Comparison of ENCODE assay signal across 17 mouse cellular contexts in genomic region chr4:57958098-57958497, GRCm38 (mm10). TPM values are rescaled to one million over a fixed set of nuclear protein-coding genes. Genes with fewer than 3 reads are reported as not detected.
DNase-seq lines count a peak whose midpoint lies in the region; ATAC-seq and TF ChIP-seq lines count a peak whose summit lies in the region.
"Had no signal": no experiment of that assay in that cellular context is flagged by ENCODE, and none has a peak within 500 bp of the region (broad histone marks: within the 10 kb centered on the region; RNA-seq: fewer than 3 reads in every experiment).

No protein-coding gene starts in this region.

- WGBS in limb, embryonic 14.5 days, result 40% methylated on average over 9 of the region's 9 CpGs
- 67% methylated on average over 9 of the region's 9 CpGs for WGBS in limb, embryonic 10.5 days
- WGBS in liver, postnatal 0 days (ENCODE audit: insufficient replicate concordance), result 70% methylated on average over 9 of the region's 9 CpGs
- 73% methylated on average over 9 of the region's 9 CpGs for WGBS in hindbrain, postnatal 0 days

- H3K4me1 ChIP-seq in limb, embryonic 14.5 days (ENCODE audit: control insufficient read depth, insufficient read depth, low read length), result peaks cover 23% of the 10 kb centered on the region
- H3K4me1 ChIP-seq in limb, embryonic 10.5 days, result peaks cover 35% of the 10 kb centered on the region
- H3K4me1 ChIP-seq in liver, postnatal 0 days (ENCODE audit: insufficient read depth), result peaks cover 31% of the 10 kb centered on the region
- H3K4me1 ChIP-seq in hindbrain, postnatal 0 days (ENCODE audit: insufficient read depth, low read length), result 0 out of 2 replicates have a peak, but pooled peaks cover 5% of the 10 kb centered on the region

- no peak overlapping the region for H3K4me3 ChIP-seq in limb, embryonic 14.5 days (replicated peaks; ENCODE audit: low read length)
- no peak overlapping the region for H3K4me3 ChIP-seq in limb, embryonic 10.5 days
- no peak overlapping the region for H3K4me3 ChIP-seq in liver, postnatal 0 days (ENCODE audit: low read depth, low read length)
- no peak overlapping the region for H3K4me3 ChIP-seq in hindbrain, postnatal 0 days (ENCODE audit: low read length)
- H3K4me3 ChIP-seq: embryonic facial prominence, embryonic 13.5 days had no signal

- no peak for TF ChIP-seq CTCF in liver, postnatal 0 days (IDR thresholded peaks at IDR 0.05; ENCODE audit: low read depth)
- TF ChIP-seq CTCF in hindbrain, postnatal 0 days (IDR thresholded peaks at IDR 0.05; ENCODE audit: low read depth), result no peak

- TF ChIP-seq EP300 in liver, postnatal 0 days (IDR thresholded peaks at IDR 0.05; ENCODE audit: low read depth), result no peak

- no peaks in the 10 kb centered on the region for H3K36me3 ChIP-seq in limb, embryonic 14.5 days (ENCODE audit: control insufficient read depth, insufficient read depth, low read length)
- peaks cover 13% of the 10 kb centered on the region for H3K36me3 ChIP-seq in limb, embryonic 10.5 days
- no peaks in the 10 kb centered on the region for H3K36me3 ChIP-seq in liver, postnatal 0 days (replicated peaks; ENCODE audit: insufficient read depth, low read length)
- H3K36me3 ChIP-seq in hindbrain, postnatal 0 days (ENCODE audit: insufficient read depth, low read length), result no peaks in the 10 kb centered on the region
- H3K36me3 ChIP-seq: embryonic facial prominence, embryonic 13.5 days had no signal

- H3K27me3 ChIP-seq in limb, embryonic 14.5 days (ENCODE audit: control insufficient read depth, insufficient read depth, low read length), result no peaks in the 10 kb centered on the region
- H3K27me3 ChIP-seq in limb, embryonic 10.5 days (ENCODE audit: low read depth, poor library complexity, severe bottlenecking), result peaks cover 4% of the 10 kb centered on the region; the same call in 1 of the 2 replicates
- no peaks in the 10 kb centered on the region for H3K27me3 ChIP-seq in liver, postnatal 0 days (ENCODE audit: insufficient read depth, low read length)
- no peaks in the 10 kb centered on the region for H3K27me3 ChIP-seq in hindbrain, postnatal 0 days (ENCODE audit: insufficient read depth, low read length)
- H3K27me3 ChIP-seq: Patski had no signal

- H3K9me3 ChIP-seq in limb, embryonic 14.5 days (ENCODE audit: control insufficient read depth, low read length), result no peaks in the 10 kb centered on the region
- no peaks in the 10 kb centered on the region for H3K9me3 ChIP-seq in limb, embryonic 10.5 days (replicated peaks)
- H3K9me3 ChIP-seq in liver, postnatal 0 days (ENCODE audit: low read length), result no peaks in the 10 kb centered on the region
- no peaks in the 10 kb centered on the region for H3K9me3 ChIP-seq in hindbrain, postnatal 0 days (ENCODE audit: low read length)
- H3K9me3 ChIP-seq: embryonic facial prominence, embryonic 13.5 days had no signal

- TF ChIP-seq POLR2A in limb, embryonic 14.5 days (IDR thresholded peaks at IDR 0.05; ENCODE audit: borderline replicate concordance, extremely low read depth, insufficient read depth, insufficient read length), result no peak

- no peak overlapping the region for H3K4me2 ChIP-seq in limb, embryonic 14.5 days (replicated peaks; ENCODE audit: low read depth, low read length, severe bottlenecking)
- peak overlapping the region; percentile 88 for H3K4me2 ChIP-seq in liver, postnatal 0 days (ENCODE audit: low read depth, low read length)
- H3K4me2 ChIP-seq in hindbrain, postnatal 0 days (ENCODE audit: low read depth, low read length), result no peak overlapping the region

- H3K9ac ChIP-seq in limb, embryonic 14.5 days (ENCODE audit: low read depth, low read length, severe bottlenecking), result no peak overlapping the region
- no peak overlapping the region for H3K9ac ChIP-seq in liver, postnatal 0 days (replicated peaks)
- H3K9ac ChIP-seq in hindbrain, postnatal 0 days (replicated peaks; ENCODE audit: low read length), result no peak overlapping the region
- H3K9ac ChIP-seq: embryonic facial prominence, embryonic 13.5 days; forebrain, postnatal 0 days had no signal

- ATAC-seq in limb, embryonic 14.5 days (ENCODE audit: low FRiP score, low read depth), result no peak
- ATAC-seq in liver, postnatal 0 days, result no peak
- no peak for ATAC-seq in hindbrain, postnatal 0 days
- ATAC-seq: forebrain, postnatal 0 days; Patski had no signal

- no peak overlapping the region for H3K27ac ChIP-seq in limb, embryonic 14.5 days (replicated peaks; ENCODE audit: low read depth, low read length)
- H3K27ac ChIP-seq in limb, embryonic 10.5 days, result no peak overlapping the region
- no peak overlapping the region for H3K27ac ChIP-seq in liver, postnatal 0 days (ENCODE audit: low read depth)
- H3K27ac ChIP-seq in hindbrain, postnatal 0 days, result no peak overlapping the region

- peak; percentile 16 for DNase-seq in limb, embryonic 14.5 days (ENCODE audit: low spot score)
- DNase-seq in limb, embryonic 10.5 days (ENCODE audit: low spot score), result no peak
- peak; percentile 15 for DNase-seq in T-cell, adult 2 months (ENCODE audit: low spot score)
- no peak for DNase-seq in liver, postnatal 0 days
- peak; percentile 75 for DNase-seq in thymus, postnatal 14 days
- no peak for DNase-seq in layer of hippocampus, postnatal 10 days (ENCODE audit: low spot score in 2 of 2)
- no peak for DNase-seq in hindbrain, postnatal 0 days (ENCODE audit: low spot score)
- DNase-seq: adrenal gland, postnatal 14 days; forebrain, postnatal 0 days; heart, adult 18-20 months; heart, postnatal 4 days; kidney, postnatal 36 days; lung, postnatal 14 days had no signal

RNA-seq across cellular contexts. Expression of gene Txn1, which starts 1.9 kb away (rescaled TPM):
- polyA plus RNA-seq in limb, embryonic 14.5 days (2012; rRNA removed), result 237 and 292 TPM in 2 replicates
- polyA plus RNA-seq in limb, embryonic 14.5 days (2014; fragmentation: Nextera tagmentation; extraction: Ambion mirVana), result 372 and 378 TPM in 2 replicates
- polyA plus RNA-seq in limb, embryonic 10.5 days (2016; fragmentation: Nextera tagmentation; extraction: Ambion mirVana), result 399 and 437 TPM in 2 replicates
- 228 and 231 TPM in 2 replicates for polyA plus RNA-seq in liver, postnatal 0 days (2015; fragmentation: Nextera tagmentation; extraction: Ambion mirVana)
- 100 to 1,000 TPM; 202 to 209 TPM for total RNA-seq in layer of hippocampus, postnatal 10 days (2021)
- total RNA-seq in hindbrain, postnatal 0 days (2014; rRNA removed), result 93.5 and 113 TPM in 2 replicates
- 360 and 370 TPM in 2 replicates for polyA plus RNA-seq in hindbrain, postnatal 0 days (2015; fragmentation: Nextera tagmentation; extraction: Ambion mirVana)

RNA-seq across cellular contexts. Expression of gene D630039A03Rik, which starts 42.0 kb away (rescaled TPM):
- 0.33 and 0.36 TPM in 2 replicates for polyA plus RNA-seq in limb, embryonic 14.5 days (2012; rRNA removed)
- 0.11 and 0.17 TPM in 2 replicates for polyA plus RNA-seq in limb, embryonic 14.5 days (2014; fragmentation: Nextera tagmentation; extraction: Ambion mirVana)
- polyA plus RNA-seq in limb, embryonic 10.5 days (2016; fragmentation: Nextera tagmentation; extraction: Ambion mirVana), result 0.11 TPM in 1 of 2 replicates, not detected in the other
- polyA plus RNA-seq in liver, postnatal 0 days (2015; fragmentation: Nextera tagmentation; extraction: Ambion mirVana), result 1.5 and 1.6 TPM in 2 replicates
- under 1 TPM; 0.33 to 0.43 TPM for total RNA-seq in layer of hippocampus, postnatal 10 days (2021)
- total RNA-seq in hindbrain, postnatal 0 days (2014; rRNA removed), result 0.50 and 0.52 TPM in 2 replicates
- 0.49 and 0.54 TPM in 2 replicates for polyA plus RNA-seq in hindbrain, postnatal 0 days (2015; fragmentation: Nextera tagmentation; extraction: Ambion mirVana)
- total RNA-seq: heart, postnatal 4 days had no signal
- polyA plus RNA-seq: forebrain, postnatal 0 days had no signal

RNA-seq across cellular contexts. Expression of gene Txndc8, which starts 50.8 kb away (rescaled TPM):
- not detected in 2 replicates for polyA plus RNA-seq in limb, embryonic 14.5 days (2012; rRNA removed)
- polyA plus RNA-seq in limb, embryonic 14.5 days (2014; fragmentation: Nextera tagmentation; extraction: Ambion mirVana), result not detected in 2 replicates
- polyA plus RNA-seq in limb, embryonic 10.5 days (2016; fragmentation: Nextera tagmentation; extraction: Ambion mirVana), result not detected in 2 replicates
- polyA plus RNA-seq in liver, postnatal 0 days (2015; fragmentation: Nextera tagmentation; extraction: Ambion mirVana), result not detected in 2 replicates
- not detected for total RNA-seq in layer of hippocampus, postnatal 10 days (2021)
- not detected in 2 replicates for total RNA-seq in hindbrain, postnatal 0 days (2014; rRNA removed)
- not detected in 2 replicates for polyA plus RNA-seq in hindbrain, postnatal 0 days (2015; fragmentation: Nextera tagmentation; extraction: Ambion mirVana)
- total RNA-seq: adrenal gland, postnatal 14 days; forebrain, postnatal 0 days; heart, adult 18-20 months; heart, postnatal 4 days; left cerebral cortex, postnatal 36 days had no signal
- polyA plus RNA-seq: cerebellum, adult 2 months; embryonic facial prominence, embryonic 13.5 days; forebrain, postnatal 0 days; Patski had no signal

Comparison
In these comparisons a context has a peak if more than half of its experiments do, and no peak if none do; other contexts are left out.
1. DNase-seq: peak in limb, embryonic 14.5 days (single experiment), T-cell, adult 2 months (single experiment) and thymus, postnatal 14 days (single experiment); none in limb, embryonic 10.5 days (single experiment), liver, postnatal 0 days (single experiment), layer of hippocampus, postnatal 10 days (0 of 2) and hindbrain, postnatal 0 days (single experiment).